Mouse (Mus musculus): ENCODE results near the gene Ctf2.

- no peak for TF ChIP-seq CTCF (IDR thresholded peaks at IDR 0.05; ENCODE audit: low read depth, low read length)
- no peak for TF ChIP-seq POLR2AphosphoS5 (IDR thresholded peaks at IDR 0.05; ENCODE audit: insufficient replicate concordance, low read depth, low read length)
- TF ChIP-seq TAL1 (conservative IDR thresholded peaks at IDR 0.05; ENCODE audit: low read depth, low read length): no peak
Measured at GRCm38 (mm10) chr7:127760478-127760877, 28.5 kb upstream of the Ctf2 start.

All from G1E (cell line).